Mouse (Mus musculus) CH12F3 (cell line): ENCODE measurements around the gene Dgkd.

Experiments
- in situ Hi-C: fragments of 300-500 bp; cut with MboI; formaldehyde crosslinking; loops from 2 replicates; pipeline ENCODE4 v1.14.3; 2020; ENCODE audit warnings: low sequenced_read_pairs

The Dgkd gene

DNA sequence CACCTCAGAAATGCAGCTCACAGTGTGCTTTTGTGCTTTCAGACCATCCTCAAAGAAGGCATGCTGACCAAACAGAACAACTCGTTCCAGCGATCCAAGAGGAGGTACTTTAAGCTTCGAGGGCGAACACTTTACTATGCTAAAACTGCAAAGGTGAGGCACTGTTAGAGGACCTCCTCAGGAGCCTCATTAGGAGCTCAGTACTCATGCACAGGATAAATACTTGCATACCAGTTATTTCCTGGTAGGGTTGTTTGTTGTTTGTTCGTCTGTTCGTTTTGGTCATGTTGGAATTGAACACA, 27.2 kb downstream of the Dgkd start:
- in situ Hi-C loops = no loop called here

DNA sequence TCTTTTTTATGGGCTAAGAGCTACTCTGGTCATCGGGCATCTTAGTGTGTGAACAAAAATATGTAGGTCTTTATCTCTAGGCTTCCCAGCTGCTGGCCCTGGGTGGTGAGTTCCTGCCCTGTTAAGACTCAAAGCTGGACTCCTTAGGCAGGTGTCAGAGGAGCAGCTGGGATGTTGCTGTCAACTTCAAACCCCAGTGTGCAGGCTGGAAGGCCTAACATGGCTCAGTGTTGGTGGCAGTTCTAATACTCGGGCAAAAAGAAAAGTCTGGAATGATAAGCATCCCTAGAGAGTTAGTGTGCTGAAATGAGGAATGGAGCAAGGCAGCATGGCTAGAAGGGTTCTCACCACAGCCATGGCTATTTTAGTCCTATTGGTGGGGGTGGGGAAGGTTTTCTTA, 27.8 kb downstream of the Dgkd start:
- in situ Hi-C loops = no loop called here

DNA sequence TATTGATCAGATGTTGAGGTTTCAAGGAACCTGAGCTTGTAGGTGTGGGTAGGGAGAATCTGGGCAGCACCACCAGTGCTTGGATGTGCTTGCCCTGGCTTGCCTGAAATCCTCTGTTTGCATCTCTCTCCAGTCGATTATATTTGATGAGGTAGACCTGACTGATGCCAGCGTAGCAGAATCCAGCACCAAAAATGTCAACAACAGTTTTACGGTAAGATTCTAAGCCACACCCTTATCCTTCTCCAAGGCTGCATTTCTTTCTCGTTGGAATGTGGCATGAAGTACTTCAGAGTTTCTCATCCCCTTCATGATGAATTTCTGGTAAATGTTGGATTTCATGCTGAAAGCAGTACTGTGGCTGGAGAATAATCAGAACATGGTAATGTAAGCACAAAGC, 28.6 kb downstream of the Dgkd start:
- in situ Hi-C loops = no loop called here

DNA sequence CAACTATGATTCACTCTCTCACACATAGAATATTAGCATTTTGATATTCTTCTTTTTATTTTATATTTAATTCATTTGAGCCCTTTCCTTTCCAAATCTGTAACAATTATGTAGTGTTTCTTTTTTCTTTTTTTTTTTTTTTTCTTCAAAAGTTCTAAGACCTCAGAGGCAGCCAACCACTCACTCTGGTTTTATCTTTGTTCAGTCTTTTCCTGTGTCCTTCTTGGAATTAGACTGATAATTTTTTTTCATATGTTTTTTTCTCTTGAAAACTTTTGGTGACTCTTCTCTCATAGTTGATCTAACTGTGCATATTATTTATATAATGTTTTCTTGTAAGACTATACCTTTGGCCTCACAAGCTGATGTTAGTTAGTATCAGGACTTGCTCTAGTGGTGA, 29.5 kb downstream of the Dgkd start:
- in situ Hi-C loops = no loop called here

DNA sequence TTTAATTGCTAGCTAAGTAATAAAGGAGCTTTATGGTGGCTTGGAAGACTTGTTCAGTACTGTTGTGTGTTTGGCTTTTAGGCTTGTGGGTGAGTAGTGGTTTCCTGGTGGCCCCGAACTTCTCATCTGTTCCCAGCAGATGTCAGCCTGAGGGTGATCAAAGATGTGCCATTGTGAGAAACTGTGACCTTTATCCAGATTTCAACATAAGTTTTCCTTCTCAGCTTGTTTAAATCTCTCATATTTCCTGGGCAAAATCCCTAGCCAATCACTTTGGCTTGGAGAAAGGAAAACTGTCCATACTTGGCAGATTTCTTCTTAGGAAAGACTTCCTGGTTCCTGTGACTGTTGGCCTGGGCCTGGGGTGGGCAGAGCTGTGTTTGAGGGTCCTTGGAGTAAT, 37.9 kb downstream of the Dgkd start:
- in situ Hi-C loops = no loop called here

DNA sequence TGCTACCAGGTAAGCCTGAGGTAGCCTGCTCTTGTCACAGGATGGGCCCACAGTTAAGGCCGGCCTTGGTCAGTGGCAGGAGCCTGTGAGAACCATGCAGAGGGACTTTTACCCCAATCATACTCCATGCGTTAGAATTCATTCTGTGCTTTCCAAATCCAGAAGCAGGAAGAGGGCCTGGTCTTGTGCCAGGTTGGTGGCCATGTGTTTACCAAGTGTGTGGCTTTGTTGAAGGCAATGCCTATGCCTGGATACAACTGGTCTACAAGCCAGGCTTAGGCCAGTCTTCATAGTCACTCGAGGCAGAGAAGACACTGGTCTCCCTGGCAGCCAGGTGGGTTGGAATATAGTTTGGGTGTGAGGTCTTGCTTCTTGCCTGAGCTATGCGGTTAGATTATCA, 38.5 kb downstream of the Dgkd start:
- in situ Hi-C loops = no loop called here

DNA sequence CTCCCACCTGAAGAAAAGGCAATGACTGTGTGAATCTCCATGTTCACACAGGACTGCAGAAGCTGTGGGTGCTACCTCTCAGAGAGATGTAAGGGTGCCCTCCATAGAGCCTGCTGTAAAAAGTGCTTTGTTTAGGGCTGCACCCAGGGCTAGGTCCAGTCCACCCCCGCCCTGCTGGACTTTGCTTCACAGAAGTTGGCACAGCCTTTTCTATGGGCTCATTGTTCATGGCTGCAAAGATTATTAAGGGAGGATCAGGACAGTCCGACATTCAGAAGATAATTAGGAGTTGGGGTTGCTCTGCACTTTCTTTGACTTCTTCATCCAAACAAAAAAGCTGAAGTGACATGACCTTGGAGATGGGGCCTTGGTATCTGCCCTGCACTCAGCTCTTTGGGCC, 39.4 kb downstream of the Dgkd start:
- in situ Hi-C loops = no loop called here

DNA sequence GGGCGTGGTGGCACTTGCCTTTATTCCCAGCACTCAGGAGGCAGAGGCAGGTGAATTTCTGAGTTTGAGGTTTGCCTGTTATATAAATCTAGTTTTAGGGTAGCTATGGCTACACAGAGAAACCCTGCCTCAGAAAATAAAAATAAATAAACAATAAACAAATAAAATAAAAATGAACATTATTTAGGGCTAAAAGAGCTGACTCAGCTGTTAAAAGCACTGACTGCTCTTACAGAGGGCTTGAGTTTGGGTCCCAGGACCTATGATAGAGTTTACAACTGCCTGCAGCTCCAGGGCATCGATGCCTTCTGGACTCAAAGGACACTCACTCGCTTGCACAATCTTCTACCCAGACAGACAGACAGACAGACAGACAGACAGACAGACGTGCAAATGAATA, 40.3 kb downstream of the Dgkd start:
- in situ Hi-C loops = no loop called here

DNA sequence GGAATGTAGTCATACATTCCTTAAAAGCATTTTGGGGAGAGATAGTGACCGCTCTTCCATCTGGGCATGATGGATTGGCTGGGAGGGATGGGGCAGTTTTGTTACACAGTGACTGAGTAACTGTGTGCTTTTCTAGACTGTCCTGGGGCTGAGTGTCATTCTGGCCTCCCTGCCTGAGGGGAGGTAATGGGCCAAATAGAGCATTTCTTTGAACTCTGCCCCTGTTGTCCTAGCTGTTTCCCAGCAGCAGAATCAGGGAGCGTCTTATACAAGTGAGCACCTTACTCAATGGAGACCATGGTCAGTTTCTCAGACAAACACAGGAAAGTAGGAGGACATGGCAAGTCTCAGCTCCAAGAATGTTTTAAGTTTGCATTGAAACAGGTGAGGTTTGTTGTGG, 43.8 kb downstream of the Dgkd start:
- in situ Hi-C loops = no loop called here

DNA sequence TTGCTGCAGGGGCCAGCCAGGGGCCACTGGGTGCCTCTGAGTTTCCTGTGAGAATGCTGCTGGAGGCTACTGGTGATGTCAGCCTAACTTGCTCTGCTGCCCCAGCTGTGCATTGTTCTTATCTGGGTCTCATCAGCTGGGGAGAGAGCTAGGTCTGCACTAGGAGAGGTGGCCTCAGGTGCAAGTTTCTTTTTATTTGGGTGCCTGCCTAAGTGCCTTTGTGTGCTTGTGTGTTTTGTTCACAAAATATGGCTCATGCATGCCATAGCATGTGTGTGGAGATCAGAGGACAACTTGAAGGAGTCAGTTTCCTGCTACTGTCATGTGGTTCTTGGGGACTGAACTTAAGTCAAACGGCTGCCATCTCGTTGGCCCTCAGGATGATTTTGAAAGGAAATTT, 46.6 kb downstream of the Dgkd start:
- in situ Hi-C loops = no loop called here

DNA sequence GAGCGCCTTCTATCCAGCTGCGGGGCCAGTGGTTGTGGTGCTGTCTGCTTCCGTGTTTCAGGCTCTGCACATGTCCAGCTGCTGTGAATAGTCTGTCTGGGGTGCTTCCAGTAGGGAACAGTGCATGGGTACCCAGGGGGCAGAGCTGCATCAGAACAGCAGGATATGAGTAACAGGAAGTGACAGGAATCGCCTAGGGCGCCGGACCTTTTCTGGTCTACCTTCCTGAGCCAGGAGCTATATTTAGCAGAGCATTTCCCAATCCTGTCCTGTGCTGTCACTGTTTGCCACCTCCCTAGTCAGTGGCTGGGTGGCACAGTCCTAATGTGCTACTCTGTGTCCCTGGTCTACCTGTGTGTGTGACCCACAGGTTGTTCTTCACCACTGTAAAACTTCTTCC, 47.9 kb downstream of the Dgkd start:
- in situ Hi-C loops = no loop called here

DNA sequence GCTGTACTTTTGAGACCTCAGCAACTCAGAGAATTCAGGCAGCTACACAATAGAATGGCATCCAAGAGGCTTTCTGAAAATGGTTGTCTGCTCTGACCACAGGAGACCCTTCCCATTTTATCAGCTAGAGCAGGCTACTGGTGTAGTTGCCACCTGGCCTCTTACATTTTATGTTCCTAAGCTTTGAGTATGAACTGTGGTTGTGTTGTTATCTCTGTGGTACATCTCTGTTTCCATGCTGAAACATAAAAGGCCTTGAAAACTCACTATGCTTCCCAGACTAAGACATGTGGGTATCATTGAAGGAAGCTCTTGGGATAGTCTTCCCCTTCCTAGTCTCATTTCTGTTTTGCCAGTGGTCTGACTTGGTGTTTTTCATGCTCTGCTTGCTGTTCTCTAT, 49.1 kb downstream of the Dgkd start:
- in situ Hi-C loops = no loop called here

DNA sequence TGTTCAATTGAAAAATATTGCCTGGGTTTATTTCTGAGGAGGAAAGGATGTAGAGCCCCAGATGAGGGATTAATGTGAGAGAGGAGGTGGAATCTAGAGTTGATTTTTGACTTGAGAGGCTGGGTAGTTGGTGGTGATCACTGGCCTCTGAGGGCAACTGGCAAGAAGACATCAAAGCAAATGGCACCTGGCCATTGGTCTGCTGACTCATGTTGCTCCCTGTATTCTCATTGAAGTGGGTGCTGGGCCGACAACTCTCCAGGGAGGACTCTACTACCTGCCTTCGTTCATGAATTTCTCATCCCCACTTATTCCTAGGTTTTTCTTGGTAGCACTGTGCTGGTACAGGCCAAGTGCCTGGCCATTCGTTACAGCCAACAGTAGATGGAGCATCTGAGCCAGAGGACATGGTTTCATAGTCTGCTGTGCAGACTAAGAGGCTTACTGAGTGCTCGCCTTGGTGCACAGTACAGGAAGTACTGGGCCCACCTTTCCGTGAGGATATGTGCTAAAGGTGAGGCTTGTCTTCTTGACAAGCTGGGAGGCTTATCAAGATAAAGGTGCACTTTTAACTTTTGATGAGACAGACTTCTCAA, 53.4 kb downstream of the Dgkd start:
- in situ Hi-C loops = no loop called here

DNA sequence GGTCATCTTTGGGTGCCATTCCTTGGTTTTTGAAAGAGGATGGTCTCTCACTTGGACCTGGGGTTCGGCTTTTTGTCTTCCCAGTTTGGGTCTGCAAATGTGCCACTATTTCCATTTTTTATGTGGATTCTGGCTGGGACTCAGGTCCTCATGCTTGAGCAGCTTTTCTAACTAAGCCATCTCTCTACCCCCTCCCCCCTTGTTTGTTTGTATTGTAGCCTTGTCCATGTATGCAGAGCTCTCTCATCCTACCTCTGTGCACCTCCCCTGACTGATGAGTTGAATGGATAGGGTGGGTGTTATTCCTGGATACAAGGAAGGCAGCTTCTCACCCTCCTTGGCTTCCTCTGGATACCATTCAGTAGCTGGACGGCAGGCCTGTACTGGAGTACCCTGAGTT, 54.9 kb downstream of the Dgkd start:
- in situ Hi-C loops = no loop called here

DNA sequence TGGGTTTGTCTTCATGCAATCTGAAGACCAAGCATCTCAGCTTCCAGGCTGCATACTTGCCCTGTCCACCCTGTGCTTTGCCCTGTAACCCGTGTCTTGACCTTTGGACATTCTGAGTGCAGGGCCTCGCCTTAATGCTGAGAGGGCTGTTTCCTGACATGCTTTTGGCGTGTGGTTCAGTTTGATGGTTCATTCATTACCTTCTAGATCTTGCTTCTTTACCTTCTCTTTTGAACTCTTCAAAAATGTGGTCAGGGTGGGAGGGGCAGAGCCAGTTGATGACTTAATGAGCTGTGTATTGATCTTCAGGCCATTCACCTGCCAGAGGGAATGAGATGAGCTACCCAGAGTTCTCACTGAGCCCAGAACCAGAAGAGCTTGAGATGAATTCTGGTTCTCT, 55.6 kb downstream of the Dgkd start:
- in situ Hi-C loops = no loop called here

DNA sequence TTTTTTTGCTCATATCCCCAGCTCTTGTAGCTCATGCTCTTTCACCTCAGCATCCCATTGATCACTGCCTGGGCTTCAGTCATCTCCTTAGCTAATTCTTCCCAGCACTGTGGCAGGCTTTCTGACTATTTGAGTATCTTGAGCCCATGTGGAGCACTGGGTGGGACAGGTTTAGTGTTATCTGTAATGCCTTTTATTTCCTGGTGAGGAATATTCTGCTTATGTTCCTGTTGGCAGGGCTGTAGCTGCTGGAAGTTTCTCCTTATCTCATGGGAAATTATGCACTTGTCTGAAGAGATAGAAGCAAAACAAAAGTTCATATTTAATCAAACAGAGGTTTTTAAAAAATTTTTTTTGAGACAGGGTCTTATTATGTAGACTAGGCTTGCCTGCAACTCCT, 56.5 kb downstream of the Dgkd start:
- in situ Hi-C loops = no loop called here

DNA sequence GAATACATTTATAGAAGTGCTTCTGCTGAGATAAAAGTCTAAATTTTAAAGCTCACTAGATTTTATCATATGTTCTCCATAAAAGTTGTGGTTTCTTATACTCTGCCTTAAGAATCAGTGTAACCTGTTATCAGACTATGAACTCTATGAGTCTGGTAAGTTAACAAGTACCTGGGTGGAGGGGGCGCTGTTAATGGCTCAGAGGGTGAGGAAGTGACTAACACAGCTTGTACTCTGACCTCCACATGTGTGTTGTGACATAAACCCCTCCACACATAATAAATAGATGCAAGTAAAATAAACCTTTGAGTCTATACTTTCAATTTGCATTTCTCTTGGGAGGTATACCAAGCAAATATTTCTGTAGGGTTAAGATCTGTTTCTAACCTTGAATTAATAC, 57.3 kb downstream of the Dgkd start:
- in situ Hi-C loops = no loop called here

DNA sequence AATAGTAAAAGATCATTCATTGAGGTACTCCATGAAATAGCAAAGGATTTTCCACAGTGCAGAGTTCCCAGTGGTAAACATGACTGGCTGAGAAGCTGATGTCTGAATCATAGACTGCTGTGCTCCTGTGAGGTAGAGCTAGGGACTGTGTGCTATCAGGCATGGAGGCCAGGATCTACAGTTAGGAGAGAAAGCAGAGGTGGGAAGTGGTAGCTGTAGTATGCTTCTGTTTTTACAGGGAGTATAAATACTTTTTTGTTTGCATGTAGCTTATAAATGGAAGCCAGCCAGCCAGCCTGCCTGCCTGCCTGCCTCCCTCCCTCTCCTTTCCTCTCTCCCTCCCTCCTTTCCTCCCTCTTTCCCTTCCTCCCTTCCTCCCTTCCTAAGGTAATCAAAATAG, 60.3 kb downstream of the Dgkd start:
- in situ Hi-C loops = no loop called here

DNA sequence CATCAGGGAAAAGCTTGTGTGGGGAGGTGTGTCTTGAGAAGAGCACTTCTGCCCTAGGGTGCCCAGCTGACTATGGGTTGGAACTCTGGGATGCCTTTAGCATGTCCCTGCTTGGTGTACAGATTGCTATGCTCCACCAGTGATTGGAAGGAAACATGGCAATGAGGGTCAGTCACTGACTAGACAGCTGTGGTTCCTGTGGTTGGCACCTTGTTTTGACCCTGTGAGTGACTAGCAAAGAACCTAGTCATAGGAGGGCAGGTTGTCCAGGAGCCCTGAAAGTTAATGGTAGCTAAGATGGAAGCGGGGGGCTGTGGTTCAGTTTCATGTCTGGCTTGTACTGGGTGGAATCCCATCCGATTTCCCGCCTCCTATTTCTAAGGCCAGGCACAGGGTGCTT, 64.3 kb downstream of the Dgkd start:
- in situ Hi-C loops = no loop called here

DNA sequence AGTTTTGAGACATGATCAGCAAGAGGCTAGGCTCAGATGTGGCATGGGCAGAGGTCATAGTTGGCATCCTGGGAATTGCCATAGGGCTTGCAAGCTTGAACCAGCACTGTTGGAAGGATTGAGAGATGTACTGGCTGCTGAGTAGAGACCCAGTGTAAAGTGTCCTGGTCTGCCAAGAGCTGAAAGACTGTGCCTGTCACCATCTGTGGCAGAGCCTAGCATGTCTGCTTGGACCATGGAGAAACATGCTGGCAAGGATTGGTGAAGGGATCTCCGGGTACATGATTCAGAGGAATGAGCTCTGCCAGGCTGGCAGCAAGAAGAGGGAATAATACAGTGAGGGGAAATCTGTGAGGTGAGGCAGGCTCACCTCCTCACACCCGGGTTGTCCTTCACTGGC, 65.0 kb downstream of the Dgkd start:
- in situ Hi-C loops = no loop called here

DNA sequence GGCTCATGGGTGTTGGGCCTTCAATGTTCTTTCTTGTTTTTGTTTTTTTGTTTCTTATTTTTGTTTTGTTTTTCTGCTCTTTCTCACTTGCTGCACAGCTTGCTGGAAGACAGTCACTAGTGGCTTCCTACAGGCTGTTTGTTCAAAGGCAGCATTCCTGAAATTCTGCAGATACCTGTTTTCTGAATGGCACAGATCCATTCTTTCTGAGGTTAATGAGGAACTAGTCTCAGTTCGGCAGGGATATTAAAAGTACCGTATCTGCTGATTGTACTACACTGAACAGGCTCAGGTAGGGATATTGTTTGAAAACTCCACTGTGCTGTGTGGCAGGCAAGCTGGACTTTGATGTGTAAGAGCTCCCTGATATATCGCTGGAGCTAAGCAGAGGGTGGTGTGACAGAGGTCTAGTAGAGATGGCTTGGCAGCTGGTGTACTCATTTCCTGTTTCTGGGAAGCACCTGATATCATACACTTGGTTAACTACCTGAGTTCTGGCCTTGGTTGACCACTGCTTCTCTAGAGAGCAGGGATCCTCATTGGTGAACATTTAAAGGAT, 67.0 kb downstream of the Dgkd start:
- in situ Hi-C loops = loop anchor here (10.0 kb wide), 1 partner anchor 145 kb away; no protein-coding TSS in a partner anchor

DNA sequence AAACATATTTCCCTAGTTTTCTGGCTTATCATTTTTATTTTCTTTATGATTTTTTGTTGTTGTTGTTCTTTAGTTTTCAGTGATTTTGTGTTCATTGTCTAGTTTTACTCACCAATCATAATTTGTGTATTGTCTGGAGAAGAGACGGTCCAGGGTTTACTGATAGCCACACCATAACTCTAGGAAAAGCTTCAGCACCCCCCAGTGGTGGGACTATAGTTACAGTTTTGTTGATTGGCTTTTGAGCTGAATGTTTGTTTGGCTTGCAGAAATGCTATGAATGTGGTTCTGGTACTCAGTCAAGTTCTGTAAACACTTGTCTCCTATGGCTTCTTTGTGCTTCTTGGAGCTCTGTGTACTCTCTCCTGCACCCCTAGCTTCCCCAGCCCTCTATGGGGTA, 69.6 kb downstream of the Dgkd start:
- in situ Hi-C loops = loop anchor here (10.0 kb wide), 1 partner anchor 148 kb away; no protein-coding TSS in a partner anchor

DNA sequence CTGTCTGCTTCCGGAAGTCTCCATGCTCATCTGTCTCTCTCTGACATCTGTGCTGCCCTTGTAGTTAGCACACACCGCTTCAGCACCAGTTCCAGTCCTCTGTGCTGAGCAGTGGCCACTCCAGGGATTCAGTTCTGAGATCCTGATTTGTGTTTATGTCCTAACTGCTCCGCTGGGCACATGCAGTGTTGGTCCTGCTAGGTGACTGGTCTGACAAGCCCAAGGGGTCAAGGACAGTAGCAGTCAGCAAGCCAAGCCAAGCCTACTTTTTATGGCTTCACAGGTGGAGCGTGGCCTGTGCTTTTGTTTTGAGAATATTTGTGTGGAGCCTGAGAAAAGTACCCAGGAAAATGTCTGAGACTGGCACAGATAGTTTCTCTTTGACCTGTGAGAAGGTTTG, 71.8 kb downstream of the Dgkd start:
- in situ Hi-C loops = loop anchor here (10.0 kb wide), 1 partner anchor 150 kb away; no protein-coding TSS in a partner anchor
